Mouse (Mus musculus) liver, embryonic 14.5 days (tissue): Measurements from ENCODE around the gene Hrnr.

Experiments used
- CTCF ChIP-seq: IDR thresholded peaks from 2 replicates; pipeline ENCODE4 v1.5.1; 2016; ENCODE audit warnings: antibody characterized with exemption, low read depth, control low read depth
- EP300 ChIP-seq: IDR thresholded peaks from 2 replicates; pipeline ENCODE4 v1.6.1; 2016; ENCODE audit warnings: antibody characterized with exemption, low read depth

DNA sequence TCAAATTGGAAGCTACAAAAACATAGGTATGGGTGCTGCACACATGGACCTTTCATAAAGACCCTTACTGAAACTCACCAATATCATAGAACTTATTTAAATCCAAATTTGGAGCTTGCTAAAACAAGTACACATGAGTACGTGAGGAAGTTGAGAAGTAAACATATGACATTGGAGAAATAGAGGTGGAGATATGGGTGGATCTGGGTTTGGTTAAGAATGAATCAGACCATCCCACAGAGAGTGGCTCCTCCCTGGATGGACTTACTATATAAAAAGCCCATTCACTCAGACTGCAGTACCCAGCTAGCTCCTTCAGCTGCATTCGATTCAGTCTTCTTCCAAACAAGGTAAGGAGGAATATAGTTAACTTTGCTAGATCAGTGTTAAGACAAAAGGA lies 46.3 kb upstream of the Hrnr start, which contains the start of gene Flg:
- no peak for TF ChIP-seq CTCF
- TF ChIP-seq EP300 = no peak
